Mouse (Mus musculus): Measurements from ENCODE around the gene Tuba1a.
"Not testable (repeated sequence)": the region's sequence is repeated elsewhere in the genome, so short reads cannot be mapped to it uniquely, and the experiment has no call there.

Tuba1a gene

DNA sequence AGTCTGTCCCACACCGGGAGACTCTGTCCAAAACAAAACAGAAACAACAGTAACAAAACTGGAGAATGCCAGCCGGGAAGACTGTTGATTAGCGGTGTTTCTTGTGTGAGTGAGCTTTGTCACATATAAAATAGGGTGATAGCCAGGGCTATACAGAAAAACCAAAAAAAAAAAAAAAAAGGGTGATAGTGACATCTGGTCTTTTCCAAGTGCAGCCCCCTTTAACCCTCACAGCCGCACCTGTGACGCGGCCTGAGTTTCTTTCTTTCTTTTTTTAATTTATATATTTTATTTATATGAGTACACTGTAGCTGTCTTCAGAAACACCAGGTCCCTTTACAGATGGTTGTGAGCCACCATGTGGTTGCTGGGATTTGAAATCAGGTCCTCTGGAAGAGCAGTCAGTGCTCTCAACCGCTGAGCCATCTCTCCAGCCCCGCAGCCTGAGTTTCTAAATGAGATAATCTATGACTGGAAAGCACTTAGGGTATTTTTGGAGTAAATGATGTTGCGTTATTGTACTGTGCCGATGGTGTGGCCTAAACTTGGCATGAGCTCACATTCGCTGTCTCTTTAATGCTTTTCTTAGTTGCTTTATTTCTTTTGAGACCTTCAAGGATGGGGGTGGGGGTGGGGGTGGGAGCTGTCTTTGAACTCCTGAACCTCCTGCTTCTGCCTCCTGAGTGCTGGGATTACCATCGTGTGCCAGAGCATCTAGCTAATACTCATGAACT is 32.6 kb upstream of the Tuba1a start:
- DNase-seq (ENCODE audit: extremely low spot score, low spot score) = no peak

DNA sequence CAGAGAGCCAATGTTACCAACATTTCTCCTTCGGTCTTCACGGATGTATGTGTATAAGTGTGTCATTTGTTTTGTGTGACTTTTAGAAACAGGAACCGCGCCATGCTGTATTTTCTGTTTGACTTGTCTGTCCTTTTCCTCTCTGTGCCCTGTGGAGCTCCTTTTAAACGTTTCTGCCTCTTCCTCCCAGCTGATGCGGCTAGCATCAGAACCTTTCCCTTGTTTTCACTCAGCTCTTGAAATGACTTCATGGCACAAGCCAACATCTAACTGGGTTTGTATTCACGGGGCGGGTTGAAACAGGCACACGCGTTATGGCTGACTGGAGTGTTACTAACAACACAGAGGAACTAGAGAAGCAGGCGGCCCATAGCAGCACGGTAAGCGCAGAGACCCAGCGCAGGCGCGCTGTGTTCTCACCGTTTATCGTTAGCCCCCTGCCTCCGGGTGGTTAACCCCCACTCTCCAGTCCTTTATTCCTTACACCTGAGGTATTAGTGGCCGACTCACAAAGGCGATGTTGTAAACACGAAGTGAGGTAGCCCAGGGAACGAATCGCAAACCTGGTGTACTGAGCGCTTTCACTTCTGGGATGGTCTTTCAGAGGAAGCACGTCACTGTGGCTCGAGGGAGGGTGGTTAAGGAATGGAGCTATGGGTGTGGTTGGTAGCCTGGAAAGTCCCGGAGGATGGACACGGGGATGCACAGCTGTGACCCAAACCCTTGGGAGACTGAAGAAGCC is 31.9 kb upstream of the Tuba1a start:
- peak; percentile 77 for DNase-seq (ENCODE audit: extremely low spot score, low spot score)

DNA sequence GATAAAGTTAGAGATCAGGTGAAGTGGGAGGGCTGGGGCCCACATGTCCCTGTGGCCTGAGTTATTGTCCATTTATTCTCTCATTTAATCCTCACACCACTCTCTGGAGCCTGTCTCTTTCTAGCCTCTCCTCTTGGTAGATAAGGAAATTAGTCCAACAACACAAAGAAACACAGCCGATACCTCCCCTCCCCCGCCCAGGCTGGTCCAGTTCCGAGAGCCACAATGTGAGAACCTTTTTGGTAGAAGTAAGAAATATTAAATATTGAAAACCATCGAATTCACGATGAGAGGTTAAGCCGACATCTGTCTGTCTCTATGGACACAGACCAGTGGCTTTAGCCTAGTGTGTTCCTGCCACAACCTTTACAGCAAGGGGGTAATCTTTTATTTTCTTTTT is 31.2 kb upstream of the Tuba1a start:
- peak; percentile 43 for DNase-seq (ENCODE audit: extremely low spot score, low spot score)

DNA sequence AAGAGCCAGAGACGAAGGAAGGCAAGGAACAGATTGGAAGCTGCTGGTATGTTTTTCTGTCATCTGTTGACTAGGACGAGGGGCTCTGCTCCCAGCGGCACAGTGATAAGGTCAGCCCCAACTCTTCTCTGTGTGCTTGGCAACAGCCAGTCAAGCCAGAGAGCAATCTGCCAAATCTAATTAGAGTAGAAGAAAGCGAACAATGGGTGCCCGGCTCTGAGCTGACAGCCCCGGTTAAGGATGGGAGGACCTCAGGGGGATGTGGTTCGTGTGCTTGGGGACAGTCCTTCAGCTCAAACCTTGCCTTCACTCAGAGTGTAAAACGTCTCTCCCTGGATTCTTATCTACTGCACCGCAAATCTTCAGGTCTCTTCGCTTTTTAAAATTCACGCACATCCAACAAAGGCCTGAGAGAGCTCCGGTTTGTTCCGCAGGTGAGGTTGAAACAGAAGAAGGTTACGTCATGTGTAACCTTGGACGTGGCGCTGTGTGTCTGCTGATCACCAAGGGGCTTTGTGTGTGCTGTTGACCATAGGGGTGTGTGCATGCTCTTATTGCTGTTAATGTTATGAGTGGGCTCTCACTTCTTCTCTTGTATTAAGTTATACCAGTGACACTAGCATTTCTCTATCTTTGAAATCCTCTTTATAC is 30.1 kb upstream of the Tuba1a start:
- peak; percentile 52 for DNase-seq (ENCODE audit: extremely low spot score, low spot score)

GRCm38 (mm10) chr15:98982100-98982499 is 28.6 kb upstream of the Tuba1a start:
- no peak for DNase-seq (ENCODE audit: extremely low spot score, low spot score)

- no peak for DNase-seq (ENCODE audit: extremely low spot score, low spot score)
Measured at GRCm38 (mm10) chr15:98980012-98980614, 26.6 kb upstream of the Tuba1a start.

GRCm38 (mm10) chr15:98978409-98979172 is 25.1 kb upstream of the Tuba1a start:
- DNase-seq (ENCODE audit: extremely low spot score, low spot score) = no peak

GRCm38 (mm10) chr15:98977759-98978408 is 24.4 kb upstream of the Tuba1a start:
- DNase-seq (ENCODE audit: extremely low spot score, low spot score) = no peak

GRCm38 (mm10) chr15:98976763-98977758 is 23.6 kb upstream of the Tuba1a start:
- DNase-seq (ENCODE audit: extremely low spot score, low spot score) = no peak

GRCm38 (mm10) chr15:98973015-98973614 is 19.6 kb upstream of the Tuba1a start:
- no peak for DNase-seq (ENCODE audit: extremely low spot score, low spot score)

- not testable (repeated sequence) for DNase-seq (ENCODE audit: extremely low spot score, low spot score)
Measured at GRCm38 (mm10) chr15:98971576-98972320, 18.2 kb upstream of the Tuba1a start.

- DNase-seq (ENCODE audit: extremely low spot score, low spot score) = no peak
Measured at GRCm38 (mm10) chr15:98971111-98971510, 17.6 kb upstream of the Tuba1a start.

DNA sequence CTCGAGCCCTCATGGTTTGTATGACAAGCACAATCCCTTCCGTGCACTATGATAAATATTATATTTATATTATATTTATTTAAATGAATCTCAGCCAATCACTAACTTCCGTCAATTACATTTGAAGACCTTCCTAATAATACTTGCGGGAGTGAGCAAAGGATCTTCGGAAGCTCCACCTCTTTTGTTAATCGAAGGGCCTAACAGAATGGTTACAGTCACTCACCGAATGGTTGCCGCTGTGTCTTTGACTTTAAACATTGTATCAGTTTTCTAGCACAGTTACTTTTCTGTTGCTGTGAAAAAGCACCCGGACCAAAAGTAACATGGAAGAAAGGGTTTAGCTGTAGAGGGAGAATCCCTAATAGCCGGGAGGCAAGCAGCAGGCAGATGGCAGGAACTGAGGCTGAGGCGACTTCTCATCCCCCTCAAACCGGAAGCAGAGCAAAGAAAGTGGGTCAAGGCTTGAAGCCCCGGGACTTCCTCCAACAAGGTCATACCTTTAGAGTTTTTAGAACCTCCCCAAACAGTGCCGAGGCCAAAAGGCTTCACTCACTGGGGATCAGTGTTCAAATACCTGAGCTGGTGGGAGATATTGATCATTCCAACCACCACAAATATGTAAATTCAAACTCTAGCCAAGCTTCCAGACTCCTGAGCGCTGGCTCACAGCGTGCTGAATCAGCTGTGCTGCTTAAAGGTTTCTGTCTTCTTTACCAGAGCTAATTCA is 16.0 kb upstream of the Tuba1a start:
- DNase-seq (ENCODE audit: extremely low spot score, low spot score) = peak; percentile 60

DNA sequence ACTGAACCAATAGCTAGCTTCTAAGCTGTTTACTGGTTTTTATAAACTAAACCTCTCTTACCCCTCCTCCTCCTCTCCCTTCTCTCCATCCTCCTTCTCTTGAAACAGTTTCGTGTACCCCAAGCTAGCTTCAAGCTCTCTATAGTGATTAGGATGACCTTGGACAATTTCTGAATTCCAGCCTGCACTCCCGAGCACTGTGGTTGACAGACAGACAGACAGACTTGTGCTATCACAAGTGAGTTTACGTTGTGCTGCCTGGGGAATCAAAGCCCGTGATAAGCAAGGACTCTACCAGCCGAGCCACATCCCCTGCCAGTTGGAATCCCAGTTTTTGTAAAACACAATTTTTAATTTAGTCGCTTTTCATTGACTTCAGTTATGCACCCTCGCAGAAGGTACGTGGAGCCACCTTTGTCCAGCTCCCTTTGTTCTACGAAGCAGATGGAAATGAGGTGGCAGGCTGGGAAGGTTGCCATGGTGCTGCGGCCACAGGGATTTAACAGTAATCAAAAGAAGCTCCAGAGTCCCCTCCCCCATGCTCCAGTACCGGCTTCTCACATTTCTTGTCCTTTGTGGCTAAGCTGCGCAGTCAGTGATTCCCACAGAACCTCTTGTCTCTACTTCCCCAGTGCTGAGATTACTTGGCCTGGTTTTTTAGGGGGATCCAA is 15.3 kb upstream of the Tuba1a start:
- DNase-seq (ENCODE audit: extremely low spot score, low spot score) = peak; percentile 84

GRCm38 (mm10) chr15:98959531-98959930 is 6.0 kb upstream of the Tuba1a start:
- no peak for DNase-seq (ENCODE audit: extremely low spot score, low spot score)

GRCm38 (mm10) chr15:98958901-98959420 is 5.5 kb upstream of the Tuba1a start:
- DNase-seq (ENCODE audit: extremely low spot score, low spot score) = no peak

- DNase-seq (ENCODE audit: extremely low spot score, low spot score) = no peak
Measured at GRCm38 (mm10) chr15:98957475-98957874, 4.0 kb upstream of the Tuba1a start.

Data from neural tube, embryonic 10.5 days (tissue).